Mouse (Mus musculus): ENCODE measurements around the gene Pdpk1. TPM values are rescaled to one million over a fixed set of nuclear protein-coding genes. Genes with fewer than 3 reads are reported as not detected.

Gene Pdpk1
- polyA plus RNA-seq (2017; shearing (Covaris generic)), result 59.4 TPM

DNA sequence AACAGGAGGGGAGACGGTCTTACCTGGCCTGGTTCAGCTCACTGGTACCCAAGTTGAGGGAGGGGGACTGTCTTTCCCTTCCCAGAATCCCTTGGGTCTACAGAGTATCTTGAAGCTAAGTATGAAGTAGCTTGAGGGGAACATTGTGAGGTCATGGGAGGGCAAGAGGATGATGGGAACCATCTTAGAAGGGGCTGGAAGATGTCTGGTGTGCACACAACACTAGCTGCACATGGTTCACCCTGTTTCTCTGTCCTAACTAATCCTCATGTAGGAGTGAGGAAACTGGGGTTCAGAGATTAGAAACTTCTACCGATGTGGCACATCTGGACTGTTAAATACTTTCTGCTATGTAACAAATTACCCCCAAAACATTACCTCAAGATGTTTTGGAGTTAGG, at the start of gene Pdpk1:
Gene Pdpk1 (minus strand): TSS at position 101 of the 400 bp plus-strand sequence.

GRCm38 (mm10) chr17:24169317-24170065, 18.8 kb upstream of the Pdpk1 start, which contains the start of gene Atp6v0c:
Gene Atp6v0c (minus strand): TSS chr17:24169702.

GRCm38 (mm10) chr17:24163176-24163962, 12.6 kb upstream of the Pdpk1 start, which contains the start of gene Amdhd2:
Gene Amdhd2 (minus strand): TSS chr17:24163766.

DNA sequence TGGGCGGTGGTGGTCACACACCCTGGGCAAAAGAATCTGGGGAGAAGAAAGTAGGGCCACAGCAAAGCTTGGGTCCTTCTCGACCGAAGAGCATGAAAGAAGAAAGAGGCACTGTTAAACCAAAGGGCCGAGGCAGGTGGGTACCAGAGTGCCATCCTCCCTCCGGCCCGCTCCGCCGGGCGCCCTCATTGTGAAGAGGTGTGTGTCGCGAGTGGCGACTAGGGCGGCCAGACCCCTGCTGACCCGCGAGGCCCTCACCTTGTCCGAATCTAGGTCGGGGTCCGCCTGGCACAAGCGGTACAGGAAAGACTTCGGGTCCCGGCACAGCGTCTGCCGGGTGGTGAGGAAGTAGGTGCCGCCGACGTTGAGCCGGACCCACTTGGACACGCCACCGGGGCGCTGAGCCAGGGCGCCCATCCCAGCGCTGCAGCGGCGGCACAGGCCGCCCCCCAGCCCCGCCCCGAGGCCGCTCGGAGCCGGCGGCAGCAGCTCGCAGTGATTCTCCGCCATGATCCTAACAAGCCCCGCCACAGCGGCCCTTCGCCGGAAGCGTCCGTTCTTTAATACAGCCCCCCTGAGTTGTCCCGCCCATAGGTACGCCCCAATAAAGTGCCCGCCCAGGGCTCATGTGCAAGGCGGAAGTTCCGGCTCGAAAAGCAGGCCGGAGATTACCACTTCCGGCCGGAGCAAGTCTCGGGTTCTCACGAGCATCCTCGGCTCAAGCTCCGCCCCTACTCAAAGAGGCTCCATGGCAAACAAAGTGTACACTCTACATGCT, 77.6 kb downstream of the Pdpk1 start, which contains the start of gene Kctd5:
Gene Kctd5 (minus strand): TSS at position 567 of the 778 bp plus-strand sequence.

DNA sequence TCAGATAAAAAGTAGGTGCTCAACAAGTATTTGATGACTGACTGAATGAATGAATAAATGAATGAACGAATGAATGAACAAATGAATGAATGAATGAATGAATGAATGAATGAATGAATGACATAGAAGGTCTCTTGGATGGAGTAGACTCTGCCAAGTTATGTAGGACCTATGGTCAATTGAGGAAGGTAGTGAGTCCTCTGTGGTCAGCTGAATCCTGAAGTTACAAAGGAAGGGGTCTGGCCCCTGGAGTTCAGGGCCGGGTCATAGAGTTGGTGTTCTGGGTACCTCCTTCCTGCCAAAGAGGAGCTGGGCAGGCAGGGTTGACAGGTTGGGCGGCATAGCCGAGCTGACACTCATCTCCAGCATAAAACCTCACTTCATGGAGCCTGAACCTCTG, 112.9 kb downstream of the Pdpk1 start, which contains the start of gene Prss27:
Gene Prss27 (plus strand): TSS at position 301 of the 400 bp plus-strand sequence.

Other genes starting within 250 kb of the Pdpk1 start
- gene Dcpp3, start 233.5 kb downstream of the Pdpk1 start, polyA plus RNA-seq (2017; shearing (Covaris generic)), result not detected
- not detected for gene Sbp, start 209.3 kb downstream of the Pdpk1 start, polyA plus RNA-seq (2017; shearing (Covaris generic))
- gene Sbpl, start 195.7 kb downstream of the Pdpk1 start, polyA plus RNA-seq (2017; shearing (Covaris generic)), result not detected
- 0.61 TPM for gene Prss30, start 170.4 kb downstream of the Pdpk1 start, polyA plus RNA-seq (2017; shearing (Covaris generic))
- gene Prss22, start 152.8 kb downstream of the Pdpk1 start, polyA plus RNA-seq (2017; shearing (Covaris generic)), result not detected
- 0.88 TPM for gene Prss27, start 112.8 kb downstream of the Pdpk1 start, polyA plus RNA-seq (2017; shearing (Covaris generic))
- gene Kctd5, start 77.4 kb downstream of the Pdpk1 start, polyA plus RNA-seq (2017; shearing (Covaris generic)), result 8.6 TPM
- 43.3 TPM for gene Amdhd2, start 12.8 kb upstream of the Pdpk1 start, polyA plus RNA-seq (2017; shearing (Covaris generic))
- gene Atp6v0c, start 18.8 kb upstream of the Pdpk1 start, polyA plus RNA-seq (2017; shearing (Covaris generic)), result 362 TPM
- gene Tbc1d24, start 54.6 kb upstream of the Pdpk1 start, polyA plus RNA-seq (2017; shearing (Covaris generic)), result 1.1 TPM
- not detected for gene Ntn3, start 58.6 kb upstream of the Pdpk1 start, polyA plus RNA-seq (2017; shearing (Covaris generic))
- 5.1 TPM for gene Tedc2, start 69.9 kb upstream of the Pdpk1 start, polyA plus RNA-seq (2017; shearing (Covaris generic))
- 7.1 TPM for gene Ccnf, start 100.6 kb upstream of the Pdpk1 start, polyA plus RNA-seq (2017; shearing (Covaris generic))
- 0.39 TPM for gene Abca17, start 200.1 kb upstream of the Pdpk1 start, polyA plus RNA-seq (2017; shearing (Covaris generic))
- 41.4 TPM for gene Abca3, start 201.0 kb upstream of the Pdpk1 start, polyA plus RNA-seq (2017; shearing (Covaris generic))